Mouse (Mus musculus) kidney, postnatal 4 days (tissue): ENCODE data around the gene Hdac4.

Experiments
- DNase-seq, 2 experiments: peaks; one replicate each; pipeline ENCODE4 v3.0.0; 2021; ENCODE audit warnings: mixed read lengths in 2 of 2

Hdac4 gene

DNA sequence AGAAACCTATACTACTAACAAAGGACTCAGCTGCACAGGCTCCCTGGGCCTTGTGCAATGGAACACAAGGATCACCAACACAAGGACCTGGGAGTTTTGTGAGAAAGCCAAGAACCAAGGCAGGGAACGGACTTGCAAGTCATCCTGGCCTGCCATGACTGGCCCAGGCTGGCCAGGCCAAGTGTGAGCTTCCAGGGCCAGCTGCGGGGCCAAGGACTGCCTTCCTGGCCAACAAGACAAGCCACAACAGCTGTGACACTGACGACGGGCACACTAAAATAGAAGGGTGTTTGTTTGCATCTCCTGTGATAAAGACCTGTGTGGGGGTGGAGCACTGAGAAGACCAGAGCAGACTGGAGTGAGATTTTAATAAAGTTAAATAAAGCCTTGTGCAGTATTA, 96.0 kb downstream of the Hdac4 start:
- no peak for DNase-seq

- DNase-seq, result no peak
Measured at GRCm38 (mm10) chr1:92098456-92098855, 97.0 kb downstream of the Hdac4 start.

DNA sequence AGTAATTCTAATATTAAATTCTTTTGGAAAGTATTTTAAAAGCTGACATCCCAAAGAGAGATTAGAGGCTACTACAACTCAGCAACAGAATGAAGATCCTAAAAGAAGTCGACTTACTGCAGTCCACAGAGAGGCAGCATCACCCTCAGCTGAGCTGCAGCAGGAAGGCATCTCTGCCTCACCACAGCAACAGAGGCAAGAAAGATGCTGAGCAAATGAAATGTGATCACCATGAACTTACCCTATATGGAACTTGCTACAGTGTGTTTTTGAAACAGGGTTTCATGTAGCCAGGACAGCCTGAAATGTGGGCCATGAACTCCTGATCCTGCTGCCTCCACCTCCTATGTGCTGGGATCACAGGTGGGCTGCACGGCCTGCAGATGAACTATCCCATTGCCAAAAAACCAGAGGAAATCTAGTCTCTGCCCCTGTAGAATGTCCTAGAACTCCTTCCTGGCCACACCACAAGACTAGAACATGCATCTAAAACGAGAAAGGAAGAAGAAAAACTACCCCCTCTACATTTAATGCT, 98.4 kb downstream of the Hdac4 start:
- DNase-seq, result no peak

DNA sequence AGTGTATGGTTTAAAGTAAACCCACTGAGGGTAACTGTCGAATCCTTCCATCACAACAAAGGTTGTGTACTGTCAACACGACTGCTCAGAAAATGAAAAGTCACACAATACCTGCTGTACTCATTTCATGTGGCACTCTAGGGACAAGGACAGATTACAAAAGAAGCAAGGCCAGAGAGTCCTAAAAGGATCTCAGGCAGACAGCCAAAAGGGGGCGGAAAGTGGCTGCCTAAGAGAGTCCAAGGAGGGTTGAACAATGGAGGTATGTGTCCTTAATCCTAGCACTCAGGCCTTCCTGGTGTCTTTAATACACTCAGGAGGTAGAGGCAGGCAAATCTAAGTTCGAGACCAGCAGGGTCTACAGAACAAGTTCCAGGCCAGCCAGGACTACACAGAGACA, 103.2 kb downstream of the Hdac4 start:
- DNase-seq, result no peak

- no peak for DNase-seq
Measured at GRCm38 (mm10) chr1:92087821-92088220, 107.7 kb downstream of the Hdac4 start.

DNA sequence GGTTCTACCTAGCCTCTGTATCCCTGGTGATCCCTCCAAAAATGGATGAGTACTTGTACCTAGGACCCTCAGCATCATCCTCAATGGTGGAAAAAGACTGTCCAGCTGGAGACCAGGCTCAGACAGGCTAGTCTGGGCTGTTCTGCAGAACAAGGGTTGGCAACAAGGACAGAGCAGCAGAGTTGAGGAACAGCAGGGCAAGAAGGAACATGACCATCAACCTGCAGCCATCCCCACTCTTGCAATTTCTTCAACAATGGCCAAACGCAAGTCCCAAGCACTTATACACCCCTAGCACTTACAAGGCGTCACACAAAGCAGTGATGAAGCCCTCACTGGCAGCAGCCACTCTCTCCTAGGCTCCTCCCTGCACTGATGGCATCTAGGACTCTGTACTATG, 108.2 kb downstream of the Hdac4 start:
- no peak for DNase-seq

GRCm38 (mm10) chr1:92086841-92087240, 108.7 kb downstream of the Hdac4 start:
- no peak for DNase-seq

DNA sequence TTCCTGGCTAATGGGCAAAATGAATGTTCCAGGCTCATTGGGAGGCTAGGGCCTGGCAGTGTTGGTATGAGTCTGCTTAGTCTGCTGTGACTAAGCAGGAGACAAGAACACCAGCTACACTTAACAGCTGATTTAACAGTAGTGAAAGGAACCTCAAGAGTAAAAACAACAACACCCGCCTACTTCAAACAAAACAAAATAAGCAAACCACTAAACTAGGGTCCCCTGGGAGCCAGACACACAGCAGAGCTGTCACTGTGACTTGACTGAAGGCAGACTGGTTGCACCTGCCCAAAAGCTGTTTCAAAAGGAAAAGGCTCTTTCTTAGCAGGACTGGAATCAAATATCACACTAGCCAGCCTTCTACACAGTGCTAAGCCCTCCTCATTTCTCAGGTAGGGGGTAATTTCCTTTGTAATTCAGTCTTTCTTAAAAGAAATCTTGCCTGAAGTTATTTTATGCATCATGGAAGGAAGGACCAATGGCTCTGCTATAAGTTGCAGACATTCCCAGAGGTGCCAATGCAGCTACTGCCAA, 109.2 kb downstream of the Hdac4 start:
- peak; percentile 18 to 36 for DNase-seq

GRCm38 (mm10) chr1:92084738-92085137, 110.8 kb downstream of the Hdac4 start:
- DNase-seq, result no peak

- no peak for DNase-seq
Measured at GRCm38 (mm10) chr1:92084004-92084403, 111.5 kb downstream of the Hdac4 start.

GRCm38 (mm10) chr1:92082837-92083541, 112.5 kb downstream of the Hdac4 start:
- DNase-seq, result no peak

DNA sequence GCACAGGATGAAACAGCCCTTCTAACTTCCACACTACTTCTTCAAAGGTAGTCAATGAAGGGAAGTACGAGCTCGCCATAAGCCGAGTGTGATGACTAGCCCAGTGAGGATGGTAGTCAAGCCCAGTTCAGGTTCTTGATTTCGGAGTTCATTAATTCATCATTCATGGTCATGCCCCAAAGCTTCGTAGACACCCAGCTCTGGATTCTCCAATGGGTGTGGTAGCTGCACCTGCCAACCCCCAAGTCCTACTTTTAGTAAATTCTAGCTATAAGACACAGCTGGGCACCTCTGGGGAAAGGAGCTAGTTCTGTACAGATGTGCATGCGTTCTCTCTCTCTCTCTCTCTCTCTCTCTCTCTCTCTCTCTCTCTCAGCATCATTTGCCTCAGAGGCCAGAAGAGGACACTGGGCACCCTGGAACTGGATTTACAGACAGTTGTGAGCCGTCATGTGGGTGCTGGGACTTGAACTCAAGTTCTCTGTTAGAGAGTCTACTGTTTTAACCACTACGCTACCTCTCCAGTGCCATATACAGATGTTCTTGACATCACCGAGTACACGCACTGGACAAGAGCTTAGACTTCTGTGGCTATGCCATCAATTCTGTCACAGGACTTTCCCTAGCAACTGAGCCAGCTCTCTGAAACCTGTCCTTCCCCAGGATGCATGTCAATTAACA, 113.2 kb downstream of the Hdac4 start:
- DNase-seq, result no peak

GRCm38 (mm10) chr1:92079982-92080537, 115.4 kb downstream of the Hdac4 start:
- DNase-seq, result peak in 1 of 2 experiments; percentile 34

- no peak for DNase-seq
Measured at GRCm38 (mm10) chr1:92075312-92075711, 120.2 kb downstream of the Hdac4 start.

DNA sequence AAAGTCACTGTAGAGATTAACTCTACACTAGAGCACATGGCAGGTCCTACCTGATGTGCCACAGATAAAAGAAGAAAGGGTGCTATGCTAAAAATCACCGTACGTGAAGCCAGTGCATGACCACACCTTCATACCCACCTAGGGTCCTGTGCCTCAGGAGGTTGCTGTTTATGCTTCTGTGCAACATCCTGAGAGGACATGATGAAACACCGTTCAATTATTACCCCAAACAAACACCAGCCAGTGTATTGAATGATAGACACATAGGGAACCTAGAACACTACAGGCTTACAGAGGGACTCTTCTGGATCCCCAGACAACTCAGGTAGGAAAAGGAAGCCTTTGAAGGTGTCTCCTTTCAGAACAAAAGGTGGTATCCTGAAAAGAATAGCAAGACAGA, 120.8 kb downstream of the Hdac4 start:
- no peak for DNase-seq

DNA sequence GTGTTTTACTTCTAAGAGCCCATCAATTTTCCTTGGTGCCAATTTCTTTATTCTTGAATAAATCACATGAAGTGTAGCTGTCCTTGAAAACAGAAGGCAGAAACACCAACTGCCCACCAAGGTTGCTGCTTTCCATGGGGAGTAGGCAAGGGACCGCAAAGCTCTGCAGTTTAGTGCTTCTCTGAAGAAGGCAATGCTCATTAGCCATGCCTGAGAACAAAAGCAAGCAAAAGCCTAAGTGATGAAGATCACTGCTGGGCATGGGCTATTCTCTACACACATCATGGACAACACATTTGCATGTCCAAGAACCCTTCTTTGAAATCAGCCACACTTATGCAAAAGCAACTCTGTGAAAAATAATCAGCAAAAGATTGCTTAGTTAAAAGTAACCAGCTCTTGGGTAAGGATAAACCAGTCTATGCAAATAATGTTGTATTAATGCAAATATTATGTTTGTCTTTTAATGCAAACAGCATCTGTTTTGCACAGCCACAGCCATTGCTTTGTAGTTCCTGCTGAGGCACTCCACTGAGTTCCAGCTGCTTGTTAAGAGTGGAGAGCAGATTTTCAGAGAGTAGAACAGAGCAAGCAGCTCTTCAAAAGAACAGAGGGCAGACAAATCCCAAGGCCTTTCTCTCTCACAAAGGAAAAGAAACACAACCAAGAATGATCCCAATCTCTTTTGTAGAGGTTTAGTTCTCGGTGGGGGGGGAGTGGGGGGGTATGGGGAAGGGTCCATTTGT, 125.4 kb downstream of the Hdac4 start:
- no peak for DNase-seq

DNA sequence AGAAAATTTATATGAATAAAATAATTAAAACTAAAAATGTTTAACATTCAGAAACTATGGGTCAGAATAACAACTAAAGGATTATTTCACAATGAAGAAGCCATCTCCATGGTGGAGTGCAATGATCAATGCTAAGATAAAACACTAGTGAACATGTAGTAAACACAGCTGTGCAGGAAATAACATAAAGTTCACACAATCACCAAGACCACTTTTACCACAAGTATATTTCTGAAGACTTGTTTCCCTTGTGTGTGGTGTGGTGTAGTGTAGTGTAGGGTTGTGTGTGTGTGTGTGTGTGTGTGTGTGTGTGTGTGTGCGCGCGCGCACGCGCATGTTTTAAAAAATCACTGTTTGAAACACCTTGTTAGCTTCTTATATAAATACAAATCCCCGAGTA, 126.0 kb downstream of the Hdac4 start:
- no peak for DNase-seq

GRCm38 (mm10) chr1:92064307-92064706, 131.2 kb downstream of the Hdac4 start:
- DNase-seq, result no peak

DNA sequence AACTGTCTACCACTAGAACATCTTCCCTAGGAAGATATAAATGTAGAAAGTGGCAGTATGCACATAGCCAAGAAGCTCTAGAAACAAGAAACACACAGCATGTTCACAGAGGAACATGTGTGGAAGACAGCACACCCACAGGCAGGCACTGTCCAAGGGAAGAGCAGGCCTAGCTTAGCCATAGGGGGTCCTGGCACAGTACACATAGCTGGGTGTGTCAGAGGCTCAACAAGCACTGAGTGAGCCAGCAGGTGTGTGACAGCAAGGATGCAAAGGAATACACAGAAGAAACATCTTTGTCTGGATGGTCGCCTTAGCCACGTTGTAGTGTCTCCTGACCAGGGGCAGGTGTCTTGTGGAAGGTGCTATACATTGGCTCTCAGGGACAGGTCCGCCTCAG, 132.2 kb downstream of the Hdac4 start:
- no peak for DNase-seq

GRCm38 (mm10) chr1:92061198-92062073, 134.1 kb downstream of the Hdac4 start:
- DNase-seq, result no peak

DNA sequence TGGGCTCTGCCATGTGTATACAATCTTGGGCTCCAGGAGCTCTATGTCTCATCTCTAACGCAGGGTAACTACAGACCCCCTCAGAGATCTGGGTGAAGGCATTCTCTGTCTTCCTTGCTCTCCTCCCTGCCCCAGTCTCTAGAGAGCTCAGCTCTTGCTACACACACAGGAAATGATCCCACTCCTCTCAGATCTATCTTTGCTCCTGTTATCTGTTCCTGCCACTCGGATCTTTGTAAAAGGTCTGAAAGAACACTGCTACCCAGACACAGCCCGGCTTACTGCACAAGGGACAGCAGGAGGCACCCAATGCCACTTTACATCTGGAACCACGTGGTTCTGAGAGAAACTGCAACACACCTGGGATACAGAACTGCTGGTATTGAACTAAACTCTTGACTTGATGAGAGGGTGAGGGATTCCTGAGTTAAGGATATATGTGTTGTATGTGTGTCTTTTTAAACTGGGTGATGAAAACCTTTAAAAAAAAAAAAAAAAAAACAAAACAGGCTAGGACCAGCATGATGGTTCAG, 134.9 kb downstream of the Hdac4 start:
- no peak for DNase-seq

DNA sequence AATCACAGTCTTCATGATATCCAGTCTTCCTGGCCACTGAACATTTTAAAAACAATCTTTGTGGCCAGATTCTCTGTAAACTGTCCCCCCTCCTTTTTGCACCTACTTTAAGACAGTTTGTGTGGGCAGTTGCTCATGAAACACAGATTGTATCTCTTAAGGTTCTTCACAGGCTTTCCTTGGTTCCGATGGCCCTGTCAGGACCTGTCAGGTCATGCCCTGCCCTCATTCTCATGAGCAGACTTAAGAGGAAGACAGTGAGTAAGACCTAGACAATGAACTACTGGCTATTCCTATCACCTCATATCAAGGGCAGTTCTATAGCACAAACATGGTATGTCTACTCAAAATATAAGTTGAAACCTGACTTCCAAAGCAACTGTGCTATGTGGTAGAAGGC, 135.9 kb downstream of the Hdac4 start:
- no peak for DNase-seq
